Mouse (Mus musculus) embryo, embryonic 11.5 days (tissue): ENCODE measurements around the gene Alkbh4.
"Not testable (repeated sequence)": the region's sequence is repeated elsewhere in the genome, so short reads cannot be mapped to it uniquely, and the experiment has no call there.

ENCODE experiments used
- DNase-seq: peaks from one replicate; pipeline ENCODE4 v3.0.0-alpha.2; 2012; ENCODE audit warnings: low read depth, low spot score

Alkbh4 gene

GRCm38 (mm10) chr5:136143161-136143755 is 7.3 kb downstream of the Alkbh4 start:
- no peak for DNase-seq

GRCm38 (mm10) chr5:136144606-136145430 is 8.9 kb downstream of the Alkbh4 start:
- DNase-seq: no peak

GRCm38 (mm10) chr5:136146936-136147335 is 11.0 kb downstream of the Alkbh4 start:
- no peak for DNase-seq

GRCm38 (mm10) chr5:136147704-136148103 is 11.8 kb downstream of the Alkbh4 start:
- no peak for DNase-seq

GRCm38 (mm10) chr5:136149134-136149576 is 13.2 kb downstream of the Alkbh4 start:
- not testable (repeated sequence) for DNase-seq

GRCm38 (mm10) chr5:136152365-136152764 is 16.4 kb downstream of the Alkbh4 start:
- DNase-seq: no peak

GRCm38 (mm10) chr5:136155399-136155798 is 19.5 kb downstream of the Alkbh4 start:
- no peak for DNase-seq

- not testable (repeated sequence) for DNase-seq
Observed at GRCm38 (mm10) chr5:136160084-136160483, 24.1 kb downstream of the Alkbh4 start.

- DNase-seq: no peak
Observed at GRCm38 (mm10) chr5:136163807-136164474, 28.0 kb downstream of the Alkbh4 start.

- no peak for DNase-seq
Observed at GRCm38 (mm10) chr5:136165246-136165645, 29.3 kb downstream of the Alkbh4 start.

- DNase-seq: no peak
Observed at GRCm38 (mm10) chr5:136167296-136167695, 31.4 kb downstream of the Alkbh4 start.

GRCm38 (mm10) chr5:136168071-136168470 is 32.1 kb downstream of the Alkbh4 start:
- no peak for DNase-seq

- DNase-seq: no peak
Observed at GRCm38 (mm10) chr5:136169626-136170511, 33.9 kb downstream of the Alkbh4 start.

- peak; percentile 62 for DNase-seq
Observed at GRCm38 (mm10) chr5:136170512-136171362, 34.8 kb downstream of the Alkbh4 start, which contains the start of gene Orai2. Gene Orai2 (minus strand): TSS chr5:136170713.

- no peak for DNase-seq
Observed at GRCm38 (mm10) chr5:136171363-136172341, 35.7 kb downstream of the Alkbh4 start.

GRCm38 (mm10) chr5:136172939-136173338 is 37.0 kb downstream of the Alkbh4 start:
- no peak for DNase-seq

GRCm38 (mm10) chr5:136173606-136174463 is 37.9 kb downstream of the Alkbh4 start:
- DNase-seq: no peak

GRCm38 (mm10) chr5:136179594-136179993 is 43.6 kb downstream of the Alkbh4 start:
- DNase-seq: no peak
